Mouse (Mus musculus) layer of hippocampus, adult 2 months (tissue): Measurements from ENCODE around the gene Naif1. TPM values are rescaled to one million over a fixed set of nuclear protein-coding genes. Genes with fewer than 3 reads are reported as not detected.
"Not testable (repeated sequence)": the region's sequence is repeated elsewhere in the genome, so short reads cannot be mapped to it uniquely, and the experiment has no call there.

Source experiments
- DNase-seq, 2 experiments: peaks; one replicate each; pipeline ENCODE4 v3.0.0; 2022; ENCODE audit warnings: low spot score in 2 of 2
- H3K27ac ChIP-seq: fragments of 200-600 bp; 2 replicates; pipeline ENCODE4 v1.8.1; 2022
- H3K4me3 ChIP-seq: fragments of 200-600 bp; 2 replicates; pipeline ENCODE4 v1.8.1; 2022; ENCODE audit warnings: mild to moderate bottlenecking
- CTCF ChIP-seq: fragments of 200-600 bp; conservative IDR thresholded peaks from 2 replicates; pipeline ENCODE4 v1.8.1; 2022; ENCODE audit warnings: antibody characterized with exemption, mild to moderate bottlenecking, moderate library complexity
- total RNA-seq, 2 experiments: library from RNA; stranded (reverse); gene quantifications; 2 replicates each; pipeline ENCODE4 v1.2.3; 2021

The Naif1 gene
- total RNA-seq, 2 experiments from 2014 or later: 4.3 to 4.5 TPM

DNA sequence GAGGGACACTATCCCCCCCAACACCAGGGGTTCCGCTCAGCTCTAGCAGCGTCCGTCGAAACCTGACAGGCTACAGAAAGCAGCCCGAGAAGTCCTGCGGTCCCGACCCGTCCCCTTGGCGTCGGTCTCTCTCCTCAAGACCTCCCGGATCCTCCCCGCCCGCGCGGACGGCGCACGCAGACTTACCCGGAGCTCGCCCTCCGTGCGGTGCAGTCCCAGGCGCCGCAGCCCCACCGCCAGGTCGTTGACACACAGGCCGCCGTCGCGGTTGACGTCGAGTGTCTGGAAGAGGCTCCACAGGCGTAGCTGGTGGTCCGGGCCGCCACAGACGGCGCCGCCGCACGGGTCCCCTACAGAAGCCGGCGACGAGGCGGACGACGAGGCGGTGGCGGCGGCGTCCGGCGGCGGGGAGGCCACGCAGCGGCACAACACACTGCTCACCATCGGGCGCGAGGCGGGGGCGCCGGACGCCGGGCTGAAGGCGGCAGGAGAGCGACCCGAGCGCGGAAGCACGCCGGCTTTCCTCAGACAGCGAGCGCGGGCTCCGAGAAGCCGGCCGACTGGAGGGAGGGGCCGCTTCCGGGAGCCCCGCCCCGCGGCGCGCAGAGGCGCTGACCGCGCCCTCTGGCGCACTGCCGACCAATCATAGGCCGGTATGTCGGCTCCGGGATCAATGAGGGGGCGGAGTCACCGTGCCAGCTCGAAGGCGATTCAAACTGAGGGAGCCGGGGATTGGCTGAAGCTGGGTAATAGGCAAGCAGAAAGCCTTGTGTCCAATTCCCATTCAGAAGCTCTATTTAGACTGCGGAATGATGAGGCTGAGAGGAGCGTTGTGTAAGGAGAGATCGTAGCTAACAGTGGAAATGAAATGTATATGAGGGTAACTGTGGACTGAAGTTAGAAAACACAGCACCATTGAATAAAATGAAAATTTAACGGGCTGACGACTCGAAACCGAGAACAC lies 906 bp downstream of the Naif1 start, which contains the start of gene Slc25a25:
Gene Slc25a25 (minus strand): TSS at position 565 of the 964 bp plus-strand sequence.
- DNase-seq: peak; percentile 97
- no peak for TF ChIP-seq CTCF
- Histone ChIP-seq H3K27ac (peak within 1 kb of the TSS; percentile 95), H3K4me3 (peak within 1 kb of the TSS; percentile 84)

DNA sequence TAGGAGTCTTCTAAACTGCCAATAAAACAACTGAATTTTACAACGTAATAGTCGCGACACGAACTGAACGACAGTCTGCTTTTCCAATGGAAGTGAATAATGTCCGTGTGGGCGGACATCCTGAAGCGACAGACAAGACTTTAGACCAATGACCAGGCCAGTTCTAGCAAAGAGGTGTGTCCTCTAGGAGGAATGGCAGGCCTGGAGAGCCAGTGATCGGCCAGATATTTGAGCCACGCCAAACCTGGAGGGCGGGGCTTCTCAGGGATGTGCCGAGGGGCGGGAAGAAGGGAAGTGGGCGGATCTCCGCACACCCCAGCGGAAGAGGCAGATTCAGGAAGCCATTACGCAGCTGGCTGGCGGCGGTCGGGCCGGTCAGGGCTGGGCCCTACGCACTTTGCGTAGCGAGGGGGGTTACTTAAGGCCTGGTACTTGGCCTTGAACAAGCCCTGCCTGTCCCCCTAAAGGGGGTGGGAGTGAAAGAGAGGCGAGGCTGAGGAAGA lies 1.7 kb downstream of the Naif1 start:
- DNase-seq: peak; percentile 98 to 99
- Histone ChIP-seq H3K27ac (peak overlapping the region; percentile 95), H3K4me3 (peak overlapping the region; percentile 84)
- no peak for TF ChIP-seq CTCF

- peak overlapping the region; percentile 58 for H3K4me3 ChIP-seq
- peak overlapping the region; percentile 91 for H3K27ac ChIP-seq
- no peak for DNase-seq
- TF ChIP-seq CTCF: no peak
These were observed 2.2 kb downstream of the Naif1 start for GRCm38 (mm10) chr2:32452441-32452971.

DNA sequence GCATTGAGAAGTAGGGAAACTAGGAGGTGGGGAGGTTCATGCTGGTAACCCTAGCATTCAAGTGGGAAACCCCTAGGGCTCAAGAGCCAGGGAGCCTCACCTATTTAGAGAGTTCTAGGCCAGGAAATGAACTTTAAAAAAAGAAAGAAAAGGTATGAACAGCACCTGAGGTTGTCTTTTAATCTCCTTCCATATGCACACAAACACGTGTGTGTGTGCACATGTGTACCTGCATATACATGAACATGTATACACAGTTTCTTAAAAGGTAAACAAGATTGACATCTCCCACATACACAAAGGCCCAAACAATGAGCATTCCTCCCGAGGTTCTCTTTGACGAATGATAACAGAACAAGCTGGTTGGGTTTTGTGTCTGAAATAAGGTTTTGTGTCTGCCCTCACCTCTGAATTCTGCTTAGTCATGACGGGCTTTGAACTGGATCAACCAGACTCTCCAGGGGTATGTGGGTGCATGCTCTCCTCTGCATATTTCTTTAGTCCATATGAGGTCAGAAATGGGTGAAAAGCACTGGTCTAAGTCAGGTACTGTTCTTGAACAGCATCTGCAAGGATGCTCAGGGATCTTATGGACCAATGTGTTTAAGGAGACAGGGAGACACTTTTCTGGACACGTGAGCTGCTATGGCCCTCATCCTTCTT lies 3.5 kb downstream of the Naif1 start:
- no peak for DNase-seq
- TF ChIP-seq CTCF: no peak
- Histone ChIP-seq H3K4me3 (no peak overlapping the region), H3K27ac (no peak overlapping the region)

DNA sequence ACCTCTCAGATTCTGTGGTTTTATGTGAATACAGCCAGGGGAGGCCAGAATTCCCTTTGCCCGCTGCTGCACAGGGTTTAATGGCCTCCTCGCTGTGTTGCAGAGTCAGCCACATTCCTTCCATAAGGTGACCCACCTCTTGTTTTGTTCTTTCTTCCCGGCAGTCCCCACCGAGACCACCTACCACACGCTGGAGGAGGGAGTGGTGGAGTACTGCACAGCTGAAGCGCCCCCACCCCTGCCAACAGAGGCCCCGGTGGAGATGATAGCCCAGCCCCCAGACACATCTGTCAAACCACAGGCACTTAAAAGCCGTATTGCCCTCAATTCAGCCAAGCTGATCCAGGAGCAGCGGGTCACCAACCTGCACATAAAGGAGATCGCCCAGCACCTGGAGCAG lies 4.4 kb downstream of the Naif1 start:
- no peak overlapping the region for H3K4me3 ChIP-seq
- TF ChIP-seq CTCF: no peak
- no peak overlapping the region for H3K27ac ChIP-seq
- DNase-seq: no peak

GRCm38 (mm10) chr2:32455101-32455500 lies 4.8 kb downstream of the Naif1 start:
- TF ChIP-seq CTCF: no peak
- Histone ChIP-seq H3K27ac (no peak overlapping the region), H3K4me3 (no peak overlapping the region)
- DNase-seq: no peak

- no peak for DNase-seq
- Histone ChIP-seq H3K4me3 (no peak overlapping the region), H3K27ac (no peak overlapping the region)
- TF ChIP-seq CTCF: no peak
These were observed 8.0 kb downstream of the Naif1 start for GRCm38 (mm10) chr2:32458300-32458699.

- DNase-seq: no peak
- no peak for TF ChIP-seq CTCF
- H3K4me3 ChIP-seq: no peak overlapping the region
- no peak overlapping the region for H3K27ac ChIP-seq
These were observed 9.4 kb downstream of the Naif1 start for GRCm38 (mm10) chr2:32459657-32460056.

DNA sequence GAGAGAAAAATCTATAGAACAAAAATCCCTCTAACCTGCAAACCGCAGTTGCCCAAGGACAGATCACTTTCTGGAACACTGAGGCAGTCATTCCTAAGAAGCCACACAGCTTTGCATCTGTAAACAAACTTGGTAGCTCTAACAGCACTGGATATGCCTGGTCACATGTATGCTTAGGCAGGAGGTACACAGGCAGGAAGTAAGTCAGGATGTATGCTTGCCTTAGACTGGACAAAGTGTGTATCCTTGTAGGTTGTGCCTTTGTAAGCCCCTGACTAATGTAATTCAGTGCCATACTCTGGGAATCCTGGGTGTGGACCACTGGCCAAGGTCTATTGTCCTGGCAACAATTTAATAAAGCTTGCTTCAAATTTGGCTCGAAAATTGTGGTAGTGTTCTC lies 13.5 kb downstream of the Naif1 start:
- Histone ChIP-seq H3K4me3 (no peak overlapping the region), H3K27ac (no peak overlapping the region)
- no peak for TF ChIP-seq CTCF
- no peak for DNase-seq

GRCm38 (mm10) chr2:32464212-32464891 lies 14.1 kb downstream of the Naif1 start:
- TF ChIP-seq CTCF: no peak
- no peak for DNase-seq
- Histone ChIP-seq H3K4me3 (no peak overlapping the region), H3K27ac (no peak overlapping the region)

DNA sequence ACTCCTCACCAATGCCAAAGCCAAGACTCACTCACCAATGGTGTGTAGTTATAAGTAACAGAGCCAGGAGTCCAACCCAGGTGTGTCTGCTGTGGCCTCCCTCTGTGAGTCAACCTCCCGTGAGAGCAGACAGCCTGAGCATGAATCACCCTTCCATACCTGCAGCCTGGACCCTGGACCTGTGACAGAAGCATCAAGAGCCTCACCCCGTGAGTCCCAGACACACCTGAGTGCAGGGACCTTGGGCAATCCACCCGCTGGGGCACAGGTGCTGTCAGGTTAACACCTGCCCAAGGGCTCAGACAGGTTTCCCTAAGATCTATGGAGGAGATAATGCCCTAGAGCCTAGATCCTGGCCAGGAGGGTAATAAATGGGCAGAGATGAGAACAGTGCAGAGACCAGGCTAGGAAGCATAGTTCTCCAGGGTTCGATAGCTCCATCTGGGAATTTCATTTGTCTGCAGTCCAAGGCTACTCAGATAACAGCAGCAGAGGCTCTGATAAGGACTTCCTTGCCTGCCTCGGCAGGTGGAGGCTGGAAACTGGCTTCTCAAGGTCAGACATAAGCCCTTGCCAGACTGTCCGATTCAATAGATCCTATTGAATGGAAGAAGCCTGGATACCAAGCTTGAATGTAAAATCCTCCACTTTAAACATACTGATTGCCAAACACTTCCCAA lies 20.9 kb downstream of the Naif1 start:
- Histone ChIP-seq H3K4me3 (no peak overlapping the region), H3K27ac (no peak overlapping the region)
- TF ChIP-seq CTCF: no peak
- DNase-seq: no peak

GRCm38 (mm10) chr2:32471681-32472061 lies 21.4 kb downstream of the Naif1 start:
- H3K27ac ChIP-seq: no peak overlapping the region
- no peak for DNase-seq
- peak; percentile 62 for TF ChIP-seq CTCF
- no peak overlapping the region for H3K4me3 ChIP-seq

DNA sequence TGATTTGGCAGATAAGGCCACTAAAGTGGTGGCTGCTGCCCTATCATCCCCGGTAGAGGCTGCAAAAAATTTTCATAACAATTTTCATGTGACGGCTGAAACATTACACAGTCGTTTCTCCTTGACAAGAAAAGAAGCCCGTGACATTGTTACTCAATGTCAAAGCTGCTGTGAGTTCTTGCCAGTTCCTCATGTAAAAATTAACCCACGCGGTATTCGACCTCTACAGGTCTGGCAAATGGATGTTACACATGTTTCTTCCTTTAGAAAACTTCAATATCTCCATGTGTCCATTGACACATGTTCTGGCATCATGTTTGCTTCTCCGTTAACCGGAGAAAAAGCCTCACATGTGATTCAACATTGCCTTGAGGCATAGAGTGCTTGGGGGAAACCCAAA lies 25.1 kb downstream of the Naif1 start:
- not testable (repeated sequence) for H3K4me3 ChIP-seq, DNase-seq, H3K27ac ChIP-seq
